Mouse (Mus musculus): ENCODE results near the gene Btbd3. TPM values are rescaled to one million over a fixed set of nuclear protein-coding genes. Genes with fewer than 3 reads are reported as not detected.

Gene Btbd3
- polyA plus RNA-seq, 1 experiment from 2014 or later: 17.0 TPM

GRCm38 (mm10) chr2:138422321-138422720 is 166.0 kb downstream of the Btbd3 start:
- H3K4me2 ChIP-seq (replicated peaks): no peak overlapping the region
- H3K36me3 ChIP-seq: no peaks in the 10 kb centered on the region
- H3K4me1 ChIP-seq: no peaks in the 10 kb centered on the region

GRCm38 (mm10) chr2:138431991-138432390 is 175.6 kb downstream of the Btbd3 start:
- Histone ChIP-seq H3K27me3 (replicated peaks) (no peaks in the 10 kb centered on the region), H3K4me3 (no peak overlapping the region), H3K4me1 (no peaks in the 10 kb centered on the region), H3K9me3 (no peaks in the 10 kb centered on the region), H3K27ac (no peak overlapping the region), H3K9ac (no peak overlapping the region), H3K4me2 (replicated peaks) (no peak overlapping the region), H3K36me3 (no peaks in the 10 kb centered on the region)
- 37% methylated on average over 2 of the region's 2 CpGs for WGBS
- no peak for ATAC-seq (ENCODE audit: low FRiP score, low read depth)

More at GRCm38 (mm10) chr2:138422321-138422720, 166.0 kb downstream of the Btbd3 start:
- no peak overlapping the region for H3K27ac ChIP-seq
- H3K9ac ChIP-seq: no peak overlapping the region
- 78% methylated on average over 2 of the region's 2 CpGs for WGBS
- H3K27me3 ChIP-seq (replicated peaks): no peaks in the 10 kb centered on the region
- H3K4me3 ChIP-seq: no peak overlapping the region
- no peak for ATAC-seq (ENCODE audit: low FRiP score, low read depth)
- H3K9me3 ChIP-seq: no peaks in the 10 kb centered on the region

GRCm38 (mm10) chr2:138446466-138446865 is 190.1 kb downstream of the Btbd3 start:
- H3K27ac ChIP-seq: no peak overlapping the region
- no peaks in the 10 kb centered on the region for H3K27me3 ChIP-seq (replicated peaks)
- no peak overlapping the region for H3K4me2 ChIP-seq (replicated peaks)
- H3K4me1 ChIP-seq: no peaks in the 10 kb centered on the region
- WGBS: 59% methylated on average over 3 of the region's 3 CpGs
- ATAC-seq (ENCODE audit: low FRiP score, low read depth): no peak
- H3K9me3 ChIP-seq: no peaks in the 10 kb centered on the region
- no peaks in the 10 kb centered on the region for H3K36me3 ChIP-seq
- H3K9ac ChIP-seq: no peak overlapping the region
- H3K4me3 ChIP-seq: no peak overlapping the region

GRCm38 (mm10) chr2:138446943-138447342 is 190.6 kb downstream of the Btbd3 start:
- Histone ChIP-seq H3K4me3 (no peak overlapping the region), H3K36me3 (no peaks in the 10 kb centered on the region), H3K27ac (no peak overlapping the region), H3K27me3 (replicated peaks) (no peaks in the 10 kb centered on the region), H3K9ac (no peak overlapping the region), H3K4me2 (replicated peaks) (no peak overlapping the region), H3K4me1 (no peaks in the 10 kb centered on the region), H3K9me3 (no peaks in the 10 kb centered on the region)
- no peak for ATAC-seq (ENCODE audit: low FRiP score, low read depth)
- WGBS: 80% methylated on average over 7 of the region's 7 CpGs

- 95% methylated on average over 3 of the region's 3 CpGs for WGBS
- no peak for ATAC-seq (ENCODE audit: low FRiP score, low read depth)
Measured at GRCm38 (mm10) chr2:138447681-138448080, 191.3 kb downstream of the Btbd3 start.

GRCm38 (mm10) chr2:138468046-138468572 is 211.7 kb downstream of the Btbd3 start:
- Histone ChIP-seq H3K36me3 (no peaks in the 10 kb centered on the region), H3K9me3 (no peaks in the 10 kb centered on the region), H3K9ac (no peak overlapping the region), H3K4me1 (no peaks in the 10 kb centered on the region), H3K4me3 (no peak overlapping the region), H3K4me2 (replicated peaks) (no peak overlapping the region), H3K27ac (no peak overlapping the region), H3K27me3 (replicated peaks) (no peaks in the 10 kb centered on the region)
- ATAC-seq (ENCODE audit: low FRiP score, low read depth): no peak
- 74% methylated on average over 22 of the region's 22 CpGs for WGBS

More at GRCm38 (mm10) chr2:138447681-138448080, 191.3 kb downstream of the Btbd3 start:
- no peak overlapping the region for H3K9ac ChIP-seq
- no peaks in the 10 kb centered on the region for H3K27me3 ChIP-seq (replicated peaks)
- H3K27ac ChIP-seq: no peak overlapping the region
- H3K9me3 ChIP-seq: no peaks in the 10 kb centered on the region
- H3K4me2 ChIP-seq (replicated peaks): no peak overlapping the region
- H3K4me3 ChIP-seq: no peak overlapping the region
- H3K36me3 ChIP-seq: no peaks in the 10 kb centered on the region
- no peaks in the 10 kb centered on the region for H3K4me1 ChIP-seq

- 83% methylated on average over 5 of the region's 5 CpGs for WGBS
- no peaks in the 10 kb centered on the region for H3K36me3 ChIP-seq
- H3K9ac ChIP-seq: no peak overlapping the region
- no peaks in the 10 kb centered on the region for H3K27me3 ChIP-seq (replicated peaks)
- no peaks in the 10 kb centered on the region for H3K9me3 ChIP-seq
- H3K4me3 ChIP-seq: no peak overlapping the region
- H3K4me2 ChIP-seq (replicated peaks): no peak overlapping the region
- H3K27ac ChIP-seq: no peak overlapping the region
- no peaks in the 10 kb centered on the region for H3K4me1 ChIP-seq
- no peak for ATAC-seq (ENCODE audit: low FRiP score, low read depth)
Measured at GRCm38 (mm10) chr2:138473407-138473806, 217.0 kb downstream of the Btbd3 start.

GRCm38 (mm10) chr2:138476486-138476885 is 220.1 kb downstream of the Btbd3 start:
- Histone ChIP-seq H3K4me1 (no peaks in the 10 kb centered on the region), H3K36me3 (no peaks in the 10 kb centered on the region), H3K4me2 (replicated peaks) (no peak overlapping the region), H3K9me3 (no peaks in the 10 kb centered on the region), H3K4me3 (no peak overlapping the region), H3K27me3 (replicated peaks) (no peaks in the 10 kb centered on the region), H3K27ac (no peak overlapping the region), H3K9ac (no peak overlapping the region)
- 94% methylated on average over 3 of the region's 3 CpGs for WGBS
- no peak for ATAC-seq (ENCODE audit: low FRiP score, low read depth)

- Histone ChIP-seq H3K9ac (no peak overlapping the region), H3K27ac (no peak overlapping the region)
Measured at GRCm38 (mm10) chr2:138477278-138477677, 220.9 kb downstream of the Btbd3 start.

GRCm38 (mm10) chr2:138482541-138482940 is 226.2 kb downstream of the Btbd3 start:
- WGBS: 85% methylated on average over 3 of the region's 3 CpGs
- H3K27ac ChIP-seq: no peak overlapping the region
- no peak for ATAC-seq (ENCODE audit: low FRiP score, low read depth)

More at GRCm38 (mm10) chr2:138477278-138477677, 220.9 kb downstream of the Btbd3 start:
- Histone ChIP-seq H3K4me3 (no peak overlapping the region), H3K27me3 (replicated peaks) (no peaks in the 10 kb centered on the region), H3K36me3 (no peaks in the 10 kb centered on the region), H3K4me2 (replicated peaks) (no peak overlapping the region), H3K9me3 (no peaks in the 10 kb centered on the region), H3K4me1 (no peaks in the 10 kb centered on the region)
- ATAC-seq (ENCODE audit: low FRiP score, low read depth): no peak
- WGBS: 92% methylated on average over 5 of the region's 5 CpGs

GRCm38 (mm10) chr2:138484871-138485270 is 228.5 kb downstream of the Btbd3 start:
- H3K4me1 ChIP-seq: no peaks in the 10 kb centered on the region
- WGBS: 88% methylated on average over 4 of the region's 4 CpGs
- H3K9ac ChIP-seq: no peak overlapping the region
- H3K27me3 ChIP-seq (replicated peaks): no peaks in the 10 kb centered on the region
- H3K4me2 ChIP-seq (replicated peaks): no peak overlapping the region
- H3K36me3 ChIP-seq: no peaks in the 10 kb centered on the region
- no peak overlapping the region for H3K4me3 ChIP-seq
- no peaks in the 10 kb centered on the region for H3K9me3 ChIP-seq
- H3K27ac ChIP-seq: no peak overlapping the region
- no peak for ATAC-seq (ENCODE audit: low FRiP score, low read depth)

More at GRCm38 (mm10) chr2:138482541-138482940, 226.2 kb downstream of the Btbd3 start:
- Histone ChIP-seq H3K4me3 (no peak overlapping the region), H3K9ac (no peak overlapping the region), H3K4me2 (replicated peaks) (no peak overlapping the region), H3K36me3 (no peaks in the 10 kb centered on the region), H3K4me1 (no peaks in the 10 kb centered on the region), H3K27me3 (replicated peaks) (no peaks in the 10 kb centered on the region), H3K9me3 (no peaks in the 10 kb centered on the region)

GRCm38 (mm10) chr2:138490688-138491405 is 234.5 kb downstream of the Btbd3 start:
- H3K9ac ChIP-seq: no peak overlapping the region
- H3K9me3 ChIP-seq: no peaks in the 10 kb centered on the region
- no peaks in the 10 kb centered on the region for H3K27me3 ChIP-seq (replicated peaks)
- H3K36me3 ChIP-seq: no peaks in the 10 kb centered on the region
- no peak for ATAC-seq (ENCODE audit: low FRiP score, low read depth)
- no peak overlapping the region for H3K4me2 ChIP-seq (replicated peaks)
- H3K4me1 ChIP-seq: no peaks in the 10 kb centered on the region
- WGBS: 81% methylated on average over 2 of the region's 2 CpGs
- H3K4me3 ChIP-seq: no peak overlapping the region
- no peak overlapping the region for H3K27ac ChIP-seq

GRCm38 (mm10) chr2:138492176-138492575 is 235.8 kb downstream of the Btbd3 start:
- H3K27me3 ChIP-seq (replicated peaks): no peaks in the 10 kb centered on the region
- no peak overlapping the region for H3K9ac ChIP-seq
- H3K4me1 ChIP-seq: no peaks in the 10 kb centered on the region
- H3K4me3 ChIP-seq: no peak overlapping the region
- H3K27ac ChIP-seq: no peak overlapping the region
- no peaks in the 10 kb centered on the region for H3K9me3 ChIP-seq
- no peaks in the 10 kb centered on the region for H3K36me3 ChIP-seq
- no peak for ATAC-seq (ENCODE audit: low FRiP score, low read depth)
- no peak overlapping the region for H3K4me2 ChIP-seq (replicated peaks)
